Comparison of ENCODE assay signal across 9 mouse cellular contexts in the genomic region with DNA sequence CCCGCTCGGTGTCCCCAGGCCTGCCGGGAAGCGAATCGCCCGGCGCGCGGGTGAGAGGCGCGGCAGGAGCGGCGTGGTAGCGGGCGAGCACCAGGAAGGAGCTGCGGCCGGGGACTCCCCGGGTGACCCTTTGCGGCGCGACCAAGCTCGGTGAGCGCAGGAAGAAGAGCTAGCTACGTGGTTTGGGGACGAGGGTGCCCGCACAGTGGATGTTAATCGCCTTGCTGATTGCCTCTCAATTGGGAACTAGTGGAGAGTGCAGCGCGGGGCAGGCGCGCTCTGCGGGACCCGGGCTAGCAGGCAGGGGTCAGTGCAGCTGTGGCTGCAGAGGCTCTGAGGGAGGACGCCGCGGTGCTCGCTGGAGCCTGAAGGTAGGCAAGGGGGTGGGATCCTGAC. TPM values are rescaled to one million over a fixed set of nuclear protein-coding genes. Genes with fewer than 3 reads are reported as not detected.
A peak's percentile ranks its signal among the peaks of the same experiment; 100 is the strongest.
DNase-seq lines count a peak whose midpoint lies in the region; ATAC-seq and TF ChIP-seq lines count a peak whose summit lies in the region.
"Had no signal": no experiment of that assay in that cellular context is flagged by ENCODE, and none has a peak within 500 bp of the region (broad histone marks: within the 10 kb centered on the region; RNA-seq: fewer than 3 reads in every experiment).

No protein-coding gene starts in this region.

- ATAC-seq in kidney, embryonic 15.5 days (replicated peaks; ENCODE audit: low FRiP score), result peak; percentile 94
- ATAC-seq in forebrain, embryonic 16.5 days, result peak; percentile 54
- no peak for ATAC-seq in liver, embryonic 11.5 days (replicated peaks; ENCODE audit: low FRiP score)
- ATAC-seq in stomach, postnatal 0 days (ENCODE audit: low FRiP score, low TSS enrichment), result no peak

- peak overlapping the region; percentile 59 for H3K4me3 ChIP-seq in kidney, embryonic 15.5 days (replicated peaks)
- H3K4me3 ChIP-seq in cortical plate, adult 2 months (ENCODE audit: insufficient read depth, low read length), result peak overlapping the region; percentile 88
- H3K4me3 ChIP-seq in forebrain, embryonic 16.5 days (replicated peaks; ENCODE audit: low read length), result peak overlapping the region; percentile 68
- H3K4me3 ChIP-seq in liver, embryonic 11.5 days (ENCODE audit: low read depth, low read length), result peak overlapping the region; percentile 47
- H3K4me3 ChIP-seq in stomach, postnatal 0 days (ENCODE audit: low read depth, low read length), result peak overlapping the region; percentile 44

- H3K27me3 ChIP-seq in kidney, embryonic 15.5 days, result peaks cover 63% of the 10 kb centered on the region
- peaks cover 7% of the 10 kb centered on the region for H3K27me3 ChIP-seq in forebrain, embryonic 16.5 days (replicated peaks; ENCODE audit: control insufficient read depth, insufficient read depth, low read length)
- peaks cover 49% of the 10 kb centered on the region for H3K27me3 ChIP-seq in liver, embryonic 11.5 days (replicated peaks; ENCODE audit: control insufficient read depth, insufficient read depth, low read length)
- H3K27me3 ChIP-seq in stomach, postnatal 0 days (ENCODE audit: control insufficient read depth, insufficient read depth, low read length), result peaks cover 11% of the 10 kb centered on the region; the same call in 1 of the 2 replicates

- H3K9me3 ChIP-seq in kidney, embryonic 15.5 days (replicated peaks), result no peaks in the 10 kb centered on the region
- H3K9me3 ChIP-seq in forebrain, embryonic 16.5 days (ENCODE audit: control insufficient read depth, low read length), result no peaks in the 10 kb centered on the region
- H3K9me3 ChIP-seq in liver, embryonic 11.5 days (ENCODE audit: control insufficient read depth, low read length), result no peaks in the 10 kb centered on the region
- no peaks in the 10 kb centered on the region for H3K9me3 ChIP-seq in stomach, postnatal 0 days (ENCODE audit: control insufficient read depth, low read length)

- peak overlapping the region; percentile 98 for H3K4me2 ChIP-seq in kidney, embryonic 15.5 days
- H3K4me2 ChIP-seq in forebrain, embryonic 16.5 days (ENCODE audit: low read length), result peak overlapping the region; percentile 99
- peak overlapping the region; percentile 68 for H3K4me2 ChIP-seq in liver, embryonic 11.5 days
- peak overlapping the region; percentile 76 for H3K4me2 ChIP-seq in stomach, postnatal 0 days (replicated peaks; ENCODE audit: low read depth)

- H3K36me3 ChIP-seq in kidney, embryonic 15.5 days, result no peaks in the 10 kb centered on the region
- no peaks in the 10 kb centered on the region for H3K36me3 ChIP-seq in forebrain, embryonic 16.5 days (ENCODE audit: control insufficient read depth, insufficient read depth)
- H3K36me3 ChIP-seq in liver, embryonic 11.5 days (ENCODE audit: control insufficient read depth, insufficient read depth, low read length), result no peaks in the 10 kb centered on the region
- H3K36me3 ChIP-seq in stomach, postnatal 0 days (ENCODE audit: control insufficient read depth, insufficient read depth, low read length), result no peaks in the 10 kb centered on the region

- TF ChIP-seq EP300 in stomach, postnatal 0 days (optimal IDR thresholded peaks at IDR 0.05), result no peak

- under 1% methylated on average over 37 of the region's 37 CpGs for WGBS in kidney, embryonic 15.5 days
- 0% methylated on average over 33 of the region's 37 CpGs for WGBS in forebrain, embryonic 16.5 days
- 1% methylated on average over 37 of the region's 37 CpGs for WGBS in liver, embryonic 11.5 days
- WGBS in stomach, postnatal 0 days, result 1% methylated on average over 32 of the region's 37 CpGs

- peak overlapping the region; percentile 35; the same call in 1 of the 2 replicates for H3K9ac ChIP-seq in kidney, embryonic 15.5 days
- H3K9ac ChIP-seq in forebrain, embryonic 16.5 days (replicated peaks; ENCODE audit: low read depth, low read length), result peak overlapping the region; percentile 70
- no peak overlapping the region for H3K9ac ChIP-seq in liver, embryonic 11.5 days (ENCODE audit: low read depth, low read length)
- H3K9ac ChIP-seq in stomach, postnatal 0 days (ENCODE audit: low read length), result no peak overlapping the region

- H3K4me1 ChIP-seq in kidney, embryonic 15.5 days, result peaks cover 35% of the 10 kb centered on the region
- peaks cover 2% of the 10 kb centered on the region; the same call in 1 of the 2 replicates for H3K4me1 ChIP-seq in cortical plate, adult 2 months (ENCODE audit: control insufficient read depth, insufficient read depth, low read length)
- peaks cover 19% of the 10 kb centered on the region for H3K4me1 ChIP-seq in forebrain, embryonic 16.5 days (replicated peaks; ENCODE audit: control insufficient read depth, insufficient read depth, low read length)
- no peaks in the 10 kb centered on the region for H3K4me1 ChIP-seq in liver, embryonic 11.5 days (replicated peaks; ENCODE audit: control insufficient read depth, insufficient read depth, low read length)
- no peaks in the 10 kb centered on the region for H3K4me1 ChIP-seq in stomach, postnatal 0 days (replicated peaks; ENCODE audit: control insufficient read depth, insufficient read depth)

- H3K27ac ChIP-seq in kidney, embryonic 15.5 days, result no peak overlapping the region
- H3K27ac ChIP-seq in cortical plate, adult 2 months (ENCODE audit: insufficient read depth, low read length), result peak overlapping the region; percentile 68
- H3K27ac ChIP-seq in forebrain, embryonic 16.5 days (ENCODE audit: low read length), result peak overlapping the region; percentile 53; the same call in 1 of the 2 replicates
- H3K27ac ChIP-seq in liver, embryonic 11.5 days (ENCODE audit: low read depth, low read length), result no peak overlapping the region
- H3K27ac ChIP-seq in stomach, postnatal 0 days (replicated peaks), result no peak overlapping the region
- H3K27ac ChIP-seq: macrophage had no signal

- no peak for TF ChIP-seq POLR2A in cortical plate, adult 2 months (IDR thresholded peaks at IDR 0.05; ENCODE audit: extremely low read depth, insufficient read depth, low read length)

- TF ChIP-seq CTCF in cortical plate, adult 2 months (IDR thresholded peaks at IDR 0.05; ENCODE audit: extremely low read depth, insufficient read depth, low read length), result no peak
- peak; percentile 38; the same call in 1 of the 2 replicates for TF ChIP-seq CTCF in stomach, postnatal 0 days (IDR thresholded peaks at IDR 0.05; ENCODE audit: low read depth)

- no peak for DNase-seq in kidney, postnatal 36 days
- DNase-seq in liver, embryonic 11.5 days (ENCODE audit: low spot score), result peak; percentile 36
- DNase-seq in stomach, postnatal 0 days (ENCODE audit: low spot score), result peak; percentile 18
- no peak for DNase-seq in thymus, postnatal 0 days (ENCODE audit: low spot score)
- no peak for DNase-seq in thymus, postnatal 36 days

RNA-seq across cellular contexts. Expression of a gene that starts 0.7 kb away (rescaled TPM):
- polyA plus RNA-seq in kidney, embryonic 15.5 days (2015; fragmentation: Nextera tagmentation; extraction: Ambion mirVana), result 0.31 and 1.00 TPM in 2 replicates
- 14.9 and 16.9 TPM in 2 replicates for polyA plus RNA-seq in cortical plate, adult 2 months (2012; rRNA removed)
- polyA plus RNA-seq in forebrain, embryonic 16.5 days (2015; fragmentation: Nextera tagmentation; extraction: Ambion mirVana), result 4.0 and 6.5 TPM in 2 replicates
- polyA plus RNA-seq in liver, embryonic 11.5 days (2014; fragmentation: Nextera tagmentation; extraction: Ambion mirVana), result 1.1 and 1.3 TPM in 2 replicates
- 0.68 and 0.79 TPM in 2 replicates for polyA plus RNA-seq in stomach, postnatal 0 days (2015; fragmentation: Nextera tagmentation; extraction: Ambion mirVana)
- polyA plus RNA-seq in thymus, postnatal 0 days (2015; fragmentation: Nextera tagmentation; extraction: Ambion mirVana), result 0.72 and 0.85 TPM in 2 replicates
- polyA plus RNA-seq: macrophage had no signal

Comparison
In these comparisons a context has a peak if more than half of its experiments do, and no peak if none do; other contexts are left out.
1. ATAC-seq: peak in kidney, embryonic 15.5 days (single experiment) and forebrain, embryonic 16.5 days (single experiment); none in liver, embryonic 11.5 days (single experiment) and stomach, postnatal 0 days (single experiment).
2. H3K27ac ChIP-seq: peak in cortical plate, adult 2 months (single experiment) and forebrain, embryonic 16.5 days (single experiment); none in kidney, embryonic 15.5 days (single experiment), liver, embryonic 11.5 days (single experiment) and stomach, postnatal 0 days (single experiment).
3. H3K9ac ChIP-seq: peak in kidney, embryonic 15.5 days (single experiment) and forebrain, embryonic 16.5 days (single experiment); none in liver, embryonic 11.5 days (single experiment) and stomach, postnatal 0 days (single experiment).
4. DNase-seq: peak in liver, embryonic 11.5 days (single experiment) and stomach, postnatal 0 days (single experiment); none in kidney, postnatal 36 days (0 of 2), thymus, postnatal 0 days (single experiment) and thymus, postnatal 36 days (0 of 2).
5. Peak in every context shown above with its lines, with median percentiles within 50 percentile points of each other: H3K4me2 ChIP-seq and H3K4me3 ChIP-seq.